Mouse (Mus musculus): ENCODE measurements at regions not wholly inside any gene's neighbourhood (a gene's known extent, or its start where the extent isn't known, plus 50 kb on each side); places are given as distances from the start of the nearest gene placed in this dataset.

- H3K27me3 ChIP-seq (ENCODE audit: control insufficient read depth, insufficient read depth, low read depth, low read length) = no peaks in the 10 kb centered on the region
- 97% methylated on average over 3 of the region's 3 CpGs for WGBS
- H3K27ac ChIP-seq (ENCODE audit: low read length) = no peak overlapping the region
- no peak overlapping the region for H3K4me2 ChIP-seq (ENCODE audit: low read length)
- H3K9me3 ChIP-seq (replicated peaks; ENCODE audit: control insufficient read depth, low read length, poor library complexity, severe bottlenecking) = no peaks in the 10 kb centered on the region
- no peaks in the 10 kb centered on the region for H3K36me3 ChIP-seq (ENCODE audit: control insufficient read depth, insufficient read depth, low read length)
- no peak for ATAC-seq
- H3K4me3 ChIP-seq (ENCODE audit: low read depth, low read length) = no peak overlapping the region
- no peak overlapping the region for H3K9ac ChIP-seq (ENCODE audit: low read depth, low read length)
- 0 out of 2 replicates have a peak, but pooled peaks cover 2% of the 10 kb centered on the region for H3K4me1 ChIP-seq (ENCODE audit: control insufficient read depth, insufficient read depth, low read length)
These were observed 134.2 kb upstream of the Fam241a start for GRCm38 (mm10) chr3:128030352-128030751.

- Histone ChIP-seq H3K27me3 (ENCODE audit: control insufficient read depth, insufficient read depth, low read depth, low read length) (no peaks in the 10 kb centered on the region), H3K9me3 (replicated peaks; ENCODE audit: control insufficient read depth, low read length, poor library complexity, severe bottlenecking) (no peaks in the 10 kb centered on the region), H3K4me3 (ENCODE audit: low read depth, low read length) (no peak overlapping the region), H3K4me1 (ENCODE audit: control insufficient read depth, insufficient read depth, low read length) (0 out of 2 replicates have a peak, but pooled peaks cover 2% of the 10 kb centered on the region), H3K27ac (ENCODE audit: low read length) (no peak overlapping the region), H3K9ac (ENCODE audit: low read depth, low read length) (no peak overlapping the region), H3K36me3 (ENCODE audit: control insufficient read depth, insufficient read depth, low read length) (no peaks in the 10 kb centered on the region), H3K4me2 (ENCODE audit: low read length) (no peak overlapping the region)
- ATAC-seq = no peak
- WGBS = 60% methylated on average over 5 of the region's 5 CpGs
These were observed 133.4 kb upstream of the Fam241a start for GRCm38 (mm10) chr3:128029565-128029915.

GRCm38 (mm10) chr3:128028856-128029564 lies 132.9 kb upstream of the Fam241a start:
- WGBS = 20% methylated on average over 11 of the region's 11 CpGs
- H3K4me1 ChIP-seq (ENCODE audit: control insufficient read depth, insufficient read depth, low read length) = 0 out of 2 replicates have a peak, but pooled peaks cover 2% of the 10 kb centered on the region
- no peaks in the 10 kb centered on the region for H3K9me3 ChIP-seq (replicated peaks; ENCODE audit: control insufficient read depth, low read length, poor library complexity, severe bottlenecking)
- no peak overlapping the region for H3K4me3 ChIP-seq (ENCODE audit: low read depth, low read length)
- H3K27ac ChIP-seq (ENCODE audit: low read length) = no peak overlapping the region
- no peaks in the 10 kb centered on the region for H3K27me3 ChIP-seq (ENCODE audit: control insufficient read depth, insufficient read depth, low read depth, low read length)
- H3K9ac ChIP-seq (ENCODE audit: low read depth, low read length) = no peak overlapping the region
- 0 out of 2 replicates have a peak, but pooled peaks have one; percentile 54 for ATAC-seq
- H3K4me2 ChIP-seq (ENCODE audit: low read length) = no peak overlapping the region
- H3K36me3 ChIP-seq (ENCODE audit: control insufficient read depth, insufficient read depth, low read length) = no peaks in the 10 kb centered on the region

- no peak for ATAC-seq
- no peak overlapping the region for H3K4me3 ChIP-seq (ENCODE audit: low read depth, low read length)
- H3K9me3 ChIP-seq (replicated peaks; ENCODE audit: control insufficient read depth, low read length, poor library complexity, severe bottlenecking) = no peaks in the 10 kb centered on the region
- no peak overlapping the region for H3K9ac ChIP-seq (ENCODE audit: low read depth, low read length)
- WGBS = 88% methylated on average over 12 of the region's 12 CpGs
- no peak overlapping the region for H3K27ac ChIP-seq (ENCODE audit: low read length)
- H3K4me1 ChIP-seq (ENCODE audit: control insufficient read depth, insufficient read depth, low read length) = 0 out of 2 replicates have a peak, but pooled peaks cover 2% of the 10 kb centered on the region
- no peak overlapping the region for H3K4me2 ChIP-seq (ENCODE audit: low read length)
- no peaks in the 10 kb centered on the region for H3K27me3 ChIP-seq (ENCODE audit: control insufficient read depth, insufficient read depth, low read depth, low read length)
- H3K36me3 ChIP-seq (ENCODE audit: control insufficient read depth, insufficient read depth, low read length) = no peaks in the 10 kb centered on the region
These were observed 128.7 kb upstream of the Fam241a start for GRCm38 (mm10) chr3:128024856-128025255.

GRCm38 (mm10) chr3:128014909-128015308 lies 118.8 kb upstream of the Fam241a start:
- Histone ChIP-seq H3K9me3 (replicated peaks; ENCODE audit: control insufficient read depth, low read length, poor library complexity, severe bottlenecking) (no peaks in the 10 kb centered on the region), H3K4me1 (ENCODE audit: control insufficient read depth, insufficient read depth, low read length) (no peaks in the 10 kb centered on the region), H3K27ac (ENCODE audit: low read length) (no peak overlapping the region), H3K4me2 (ENCODE audit: low read length) (no peak overlapping the region), H3K36me3 (ENCODE audit: control insufficient read depth, insufficient read depth, low read length) (no peaks in the 10 kb centered on the region), H3K9ac (ENCODE audit: low read depth, low read length) (no peak overlapping the region), H3K4me3 (ENCODE audit: low read depth, low read length) (no peak overlapping the region), H3K27me3 (ENCODE audit: control insufficient read depth, insufficient read depth, low read depth, low read length) (no peaks in the 10 kb centered on the region)
- ATAC-seq = no peak
- 94% methylated on average over 1 of the region's 1 CpGs for WGBS

- Histone ChIP-seq H3K4me2 (ENCODE audit: low read length) (no peak overlapping the region), H3K27me3 (ENCODE audit: control insufficient read depth, insufficient read depth, low read depth, low read length) (no peaks in the 10 kb centered on the region), H3K9me3 (replicated peaks; ENCODE audit: control insufficient read depth, low read length, poor library complexity, severe bottlenecking) (no peaks in the 10 kb centered on the region), H3K9ac (ENCODE audit: low read depth, low read length) (no peak overlapping the region), H3K4me3 (ENCODE audit: low read depth, low read length) (no peak overlapping the region), H3K36me3 (ENCODE audit: control insufficient read depth, insufficient read depth, low read length) (no peaks in the 10 kb centered on the region), H3K27ac (ENCODE audit: low read length) (no peak overlapping the region), H3K4me1 (ENCODE audit: control insufficient read depth, insufficient read depth, low read length) (no peaks in the 10 kb centered on the region)
- no peak for ATAC-seq
- 69% methylated on average over 18 of the region's 18 CpGs for WGBS
These were observed 106.9 kb upstream of the Fam241a start for GRCm38 (mm10) chr3:128002905-128003641.

- Histone ChIP-seq H3K9me3 (replicated peaks; ENCODE audit: control insufficient read depth, low read length, poor library complexity, severe bottlenecking) (no peaks in the 10 kb centered on the region), H3K4me1 (ENCODE audit: control insufficient read depth, insufficient read depth, low read length) (no peaks in the 10 kb centered on the region), H3K4me3 (ENCODE audit: low read depth, low read length) (no peak overlapping the region), H3K27ac (ENCODE audit: low read length) (no peak overlapping the region), H3K9ac (ENCODE audit: low read depth, low read length) (no peak overlapping the region), H3K4me2 (ENCODE audit: low read length) (no peak overlapping the region), H3K27me3 (ENCODE audit: control insufficient read depth, insufficient read depth, low read depth, low read length) (no peaks in the 10 kb centered on the region), H3K36me3 (ENCODE audit: control insufficient read depth, insufficient read depth, low read length) (no peaks in the 10 kb centered on the region)
- 77% methylated on average over 6 of the region's 6 CpGs for WGBS
- ATAC-seq = peak; percentile 85
These were observed 105.9 kb upstream of the Fam241a start for GRCm38 (mm10) chr3:128001924-128002501.

GRCm38 (mm10) chr3:127995678-127996077 lies 99.6 kb upstream of the Fam241a start:
- Histone ChIP-seq H3K4me2 (ENCODE audit: low read length) (no peak overlapping the region), H3K9ac (ENCODE audit: low read depth, low read length) (no peak overlapping the region), H3K27ac (ENCODE audit: low read length) (no peak overlapping the region), H3K4me1 (ENCODE audit: control insufficient read depth, insufficient read depth, low read length) (no peaks in the 10 kb centered on the region), H3K36me3 (ENCODE audit: control insufficient read depth, insufficient read depth, low read length) (no peaks in the 10 kb centered on the region), H3K4me3 (ENCODE audit: low read depth, low read length) (no peak overlapping the region), H3K27me3 (ENCODE audit: control insufficient read depth, insufficient read depth, low read depth, low read length) (no peaks in the 10 kb centered on the region), H3K9me3 (replicated peaks; ENCODE audit: control insufficient read depth, low read length, poor library complexity, severe bottlenecking) (no peaks in the 10 kb centered on the region)
- 76% methylated on average over 7 of the region's 7 CpGs for WGBS
- no peak for ATAC-seq

- no peak for ATAC-seq
- H3K27ac ChIP-seq (ENCODE audit: low read length) = no peak overlapping the region
- 47% methylated on average over 6 of the region's 6 CpGs for WGBS
- no peaks in the 10 kb centered on the region for H3K36me3 ChIP-seq (ENCODE audit: control insufficient read depth, insufficient read depth, low read length)
- no peak overlapping the region for H3K4me2 ChIP-seq (ENCODE audit: low read length)
- H3K9ac ChIP-seq (ENCODE audit: low read depth, low read length) = no peak overlapping the region
- no peaks in the 10 kb centered on the region for H3K9me3 ChIP-seq (replicated peaks; ENCODE audit: control insufficient read depth, low read length, poor library complexity, severe bottlenecking)
- H3K27me3 ChIP-seq (ENCODE audit: control insufficient read depth, insufficient read depth, low read depth, low read length) = no peaks in the 10 kb centered on the region
- no peak overlapping the region for H3K4me3 ChIP-seq (ENCODE audit: low read depth, low read length)
- no peaks in the 10 kb centered on the region for H3K4me1 ChIP-seq (ENCODE audit: control insufficient read depth, insufficient read depth, low read length)
These were observed 91.5 kb upstream of the Fam241a start for GRCm38 (mm10) chr3:127987583-127987982.

Data from midbrain, embryonic 16.5 days (tissue).